Mouse (Mus musculus): ENCODE results near the gene Slco4a1. TPM values are rescaled to one million over a fixed set of nuclear protein-coding genes. Genes with fewer than 3 reads are reported as not detected.

Slco4a1 gene
- 1.5 and 2.0 TPM in 2 replicates for polyA plus RNA-seq (2014; fragmentation: Nextera tagmentation; extraction: Ambion mirVana)

- Histone ChIP-seq H3K27ac (ENCODE audit: low read depth, low read length) (no peak within 1 kb of the TSS), H3K9me3 (ENCODE audit: control insufficient read depth, low read length) (no peaks in the 10 kb centered on the region), H3K9ac (ENCODE audit: low read depth, low read length) (peak within 1 kb of the TSS; percentile 58), H3K4me2 (peak within 1 kb of the TSS; percentile 98), H3K27me3 (replicated peaks; ENCODE audit: control insufficient read depth, insufficient read depth, low read length) (peaks cover 29% of the 10 kb centered on the region), H3K4me1 (replicated peaks; ENCODE audit: control insufficient read depth, insufficient read depth, low read length) (peaks cover 7% of the 10 kb centered on the region; the same call in 1 of the 2 replicates), H3K4me3 (ENCODE audit: low read depth, low read length) (peak within 1 kb of the TSS; percentile 62), H3K36me3 (ENCODE audit: control insufficient read depth, insufficient read depth, low read length) (no peaks in the 10 kb centered on the region)
- WGBS = 2% methylated on average over 64 of the region's 65 CpGs
- ATAC-seq (replicated peaks; ENCODE audit: low FRiP score) (peak; percentile 98), DNase-seq (ENCODE audit: low spot score) (peak; percentile 95)
Measured at GRCm38 (mm10) chr2:180455723-180456698, at the start of gene Slco4a1. TSS of gene Slco4a1 (plus strand) at chr2:180456245.

- Histone ChIP-seq H3K9me3 (ENCODE audit: control insufficient read depth, low read length) (no peaks in the 10 kb centered on the region), H3K4me3 (ENCODE audit: low read depth, low read length) (no peak overlapping the region), H3K9ac (ENCODE audit: low read depth, low read length) (no peak overlapping the region), H3K27ac (ENCODE audit: low read depth, low read length) (no peak overlapping the region), H3K36me3 (ENCODE audit: control insufficient read depth, insufficient read depth, low read length) (no peaks in the 10 kb centered on the region), H3K27me3 (replicated peaks; ENCODE audit: control insufficient read depth, insufficient read depth, low read length) (no peaks in the 10 kb centered on the region), H3K4me2 (no peak overlapping the region), H3K4me1 (replicated peaks; ENCODE audit: control insufficient read depth, insufficient read depth, low read length) (no peaks in the 10 kb centered on the region)
- 15% methylated on average over 2 of the region's 2 CpGs for WGBS
- no peak for DNase-seq (ENCODE audit: low spot score)
- no peak for ATAC-seq (replicated peaks; ENCODE audit: low FRiP score)
Measured at GRCm38 (mm10) chr2:180408410-180408809, 47.6 kb upstream of the Slco4a1 start.

GRCm38 (mm10) chr2:180410432-180410831 lies 45.6 kb upstream of the Slco4a1 start:
- no peaks in the 10 kb centered on the region for H3K36me3 ChIP-seq (ENCODE audit: control insufficient read depth, insufficient read depth, low read length)
- no peak overlapping the region for H3K4me3 ChIP-seq (ENCODE audit: low read depth, low read length)
- WGBS = 69% methylated on average over 8 of the region's 8 CpGs
- H3K4me2 ChIP-seq = no peak overlapping the region
- no peaks in the 10 kb centered on the region for H3K4me1 ChIP-seq (replicated peaks; ENCODE audit: control insufficient read depth, insufficient read depth, low read length)
- H3K27me3 ChIP-seq (replicated peaks; ENCODE audit: control insufficient read depth, insufficient read depth, low read length) = no peaks in the 10 kb centered on the region
- no peak overlapping the region for H3K9ac ChIP-seq (ENCODE audit: low read depth, low read length)
- H3K9me3 ChIP-seq (ENCODE audit: control insufficient read depth, low read length) = no peaks in the 10 kb centered on the region
- no peak overlapping the region for H3K27ac ChIP-seq (ENCODE audit: low read depth, low read length)
- DNase-seq (ENCODE audit: low spot score) (no peak), ATAC-seq (replicated peaks; ENCODE audit: low FRiP score) (no peak)

DNA sequence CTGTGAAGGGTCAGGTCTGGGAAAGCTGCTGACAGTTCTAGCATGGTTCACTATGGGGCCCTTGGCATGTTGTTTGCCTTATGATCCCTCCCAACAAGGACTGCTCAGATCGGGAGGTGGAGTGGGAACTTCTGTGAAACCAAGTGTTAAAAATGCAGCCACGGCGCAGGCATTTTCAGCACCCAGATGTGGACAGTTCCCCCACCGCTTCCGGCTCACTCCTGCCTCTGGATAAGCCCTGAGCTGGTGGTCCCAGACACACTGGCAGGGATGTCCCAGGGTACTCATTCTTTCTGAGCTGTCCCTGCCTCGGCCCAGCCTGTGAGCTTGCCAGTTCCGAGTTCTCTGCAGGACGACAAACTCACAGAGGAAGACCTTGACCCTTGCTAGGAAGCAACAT lies 45.0 kb upstream of the Slco4a1 start:
- no peaks in the 10 kb centered on the region for H3K27me3 ChIP-seq (replicated peaks; ENCODE audit: control insufficient read depth, insufficient read depth, low read length)
- no peak for DNase-seq (ENCODE audit: low spot score)
- H3K9me3 ChIP-seq (ENCODE audit: control insufficient read depth, low read length) = no peaks in the 10 kb centered on the region
- no peak overlapping the region for H3K4me3 ChIP-seq (ENCODE audit: low read depth, low read length)
- no peak for ATAC-seq (replicated peaks; ENCODE audit: low FRiP score)
- no peak overlapping the region for H3K9ac ChIP-seq (ENCODE audit: low read depth, low read length)
- H3K4me2 ChIP-seq = no peak overlapping the region
- WGBS = 15% methylated on average over 8 of the region's 8 CpGs
- H3K4me1 ChIP-seq (replicated peaks; ENCODE audit: control insufficient read depth, insufficient read depth, low read length) = no peaks in the 10 kb centered on the region
- no peak overlapping the region for H3K27ac ChIP-seq (ENCODE audit: low read depth, low read length)
- H3K36me3 ChIP-seq (ENCODE audit: control insufficient read depth, insufficient read depth, low read length) = no peaks in the 10 kb centered on the region

DNA sequence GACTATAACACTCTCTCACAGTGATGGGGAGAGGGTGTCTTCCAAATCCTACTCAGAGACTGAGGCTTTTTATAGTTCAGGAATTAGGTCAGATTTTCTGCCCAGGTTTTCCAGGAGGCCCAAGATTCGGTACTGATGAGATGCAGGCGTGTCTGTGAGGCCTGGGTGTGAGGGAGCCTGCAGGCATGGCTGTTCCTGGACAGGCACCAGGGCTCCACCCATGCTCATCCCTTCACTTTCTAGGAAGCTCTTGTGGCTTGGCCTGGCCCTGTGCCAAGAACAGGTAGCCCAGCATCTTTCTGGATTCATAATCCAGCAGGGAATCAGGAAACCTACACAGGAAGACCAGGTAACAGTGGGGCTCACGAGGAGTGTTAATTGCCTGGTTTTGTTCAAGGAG lies 40.4 kb upstream of the Slco4a1 start:
- Histone ChIP-seq H3K27ac (ENCODE audit: low read depth, low read length) (no peak overlapping the region), H3K4me2 (no peak overlapping the region), H3K4me1 (replicated peaks; ENCODE audit: control insufficient read depth, insufficient read depth, low read length) (no peaks in the 10 kb centered on the region), H3K36me3 (ENCODE audit: control insufficient read depth, insufficient read depth, low read length) (no peaks in the 10 kb centered on the region), H3K27me3 (replicated peaks; ENCODE audit: control insufficient read depth, insufficient read depth, low read length) (no peaks in the 10 kb centered on the region), H3K4me3 (ENCODE audit: low read depth, low read length) (no peak overlapping the region), H3K9me3 (ENCODE audit: control insufficient read depth, low read length) (no peaks in the 10 kb centered on the region), H3K9ac (ENCODE audit: low read depth, low read length) (no peak overlapping the region)
- 60% methylated on average over 3 of the region's 3 CpGs for WGBS
- DNase-seq (ENCODE audit: low spot score) = no peak
- no peak for ATAC-seq (replicated peaks; ENCODE audit: low FRiP score)

GRCm38 (mm10) chr2:180417731-180418130 lies 38.3 kb upstream of the Slco4a1 start:
- Histone ChIP-seq H3K36me3 (ENCODE audit: control insufficient read depth, insufficient read depth, low read length) (no peaks in the 10 kb centered on the region), H3K9me3 (ENCODE audit: control insufficient read depth, low read length) (no peaks in the 10 kb centered on the region), H3K27ac (ENCODE audit: low read depth, low read length) (no peak overlapping the region), H3K4me2 (no peak overlapping the region), H3K4me3 (ENCODE audit: low read depth, low read length) (no peak overlapping the region), H3K4me1 (replicated peaks; ENCODE audit: control insufficient read depth, insufficient read depth, low read length) (no peaks in the 10 kb centered on the region), H3K9ac (ENCODE audit: low read depth, low read length) (no peak overlapping the region), H3K27me3 (replicated peaks; ENCODE audit: control insufficient read depth, insufficient read depth, low read length) (no peaks in the 10 kb centered on the region)
- DNase-seq (ENCODE audit: low spot score) (peak; percentile 53), ATAC-seq (replicated peaks; ENCODE audit: low FRiP score) (no peak)
- 20% methylated on average over 9 of the region's 9 CpGs for WGBS

GRCm38 (mm10) chr2:180420641-180421040 lies 35.4 kb upstream of the Slco4a1 start:
- Histone ChIP-seq H3K27ac (ENCODE audit: low read depth, low read length) (no peak overlapping the region), H3K4me2 (no peak overlapping the region), H3K27me3 (replicated peaks; ENCODE audit: control insufficient read depth, insufficient read depth, low read length) (no peaks in the 10 kb centered on the region), H3K9me3 (ENCODE audit: control insufficient read depth, low read length) (no peaks in the 10 kb centered on the region), H3K36me3 (ENCODE audit: control insufficient read depth, insufficient read depth, low read length) (no peaks in the 10 kb centered on the region), H3K9ac (ENCODE audit: low read depth, low read length) (no peak overlapping the region), H3K4me1 (replicated peaks; ENCODE audit: control insufficient read depth, insufficient read depth, low read length) (no peaks in the 10 kb centered on the region), H3K4me3 (ENCODE audit: low read depth, low read length) (no peak overlapping the region)
- DNase-seq (ENCODE audit: low spot score) (no peak), ATAC-seq (replicated peaks; ENCODE audit: low FRiP score) (no peak)
- WGBS = 68% methylated on average over 3 of the region's 3 CpGs

DNA sequence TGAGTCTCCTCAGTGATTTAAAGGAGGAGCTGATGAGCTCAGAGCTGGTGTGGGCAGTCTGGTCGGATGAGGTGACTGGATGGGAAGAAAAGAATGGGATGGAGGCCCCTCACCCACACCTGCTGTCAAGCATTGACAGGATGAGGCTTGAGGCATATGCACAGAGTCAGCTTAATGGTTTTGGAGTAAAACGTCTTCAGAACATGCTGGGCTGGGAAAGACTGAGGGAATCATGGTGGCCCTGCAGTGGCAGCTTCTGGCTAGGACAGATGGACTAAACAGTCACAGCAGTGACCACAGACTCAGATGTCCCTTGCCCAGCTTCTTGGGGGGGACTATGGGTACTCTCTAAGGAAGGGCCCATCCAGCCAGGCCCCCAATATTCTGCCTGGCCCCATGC lies 30.9 kb upstream of the Slco4a1 start:
- Histone ChIP-seq H3K9ac (ENCODE audit: low read depth, low read length) (no peak overlapping the region), H3K27ac (ENCODE audit: low read depth, low read length) (no peak overlapping the region), H3K9me3 (ENCODE audit: control insufficient read depth, low read length) (no peaks in the 10 kb centered on the region), H3K27me3 (replicated peaks; ENCODE audit: control insufficient read depth, insufficient read depth, low read length) (no peaks in the 10 kb centered on the region), H3K4me2 (no peak overlapping the region), H3K4me1 (replicated peaks; ENCODE audit: control insufficient read depth, insufficient read depth, low read length) (no peaks in the 10 kb centered on the region), H3K4me3 (ENCODE audit: low read depth, low read length) (no peak overlapping the region), H3K36me3 (ENCODE audit: control insufficient read depth, insufficient read depth, low read length) (no peaks in the 10 kb centered on the region)
- WGBS = 56% methylated on average over 2 of the region's 2 CpGs
- DNase-seq (ENCODE audit: low spot score) (no peak), ATAC-seq (replicated peaks; ENCODE audit: low FRiP score) (no peak)

GRCm38 (mm10) chr2:180427073-180427472 lies 29.0 kb upstream of the Slco4a1 start:
- WGBS = 71% methylated on average over 8 of the region's 8 CpGs
- ATAC-seq (replicated peaks; ENCODE audit: low FRiP score) (no peak), DNase-seq (ENCODE audit: low spot score) (no peak)
- Histone ChIP-seq H3K27me3 (replicated peaks; ENCODE audit: control insufficient read depth, insufficient read depth, low read length) (no peaks in the 10 kb centered on the region), H3K4me2 (no peak overlapping the region), H3K4me3 (ENCODE audit: low read depth, low read length) (no peak overlapping the region), H3K9ac (ENCODE audit: low read depth, low read length) (no peak overlapping the region), H3K36me3 (ENCODE audit: control insufficient read depth, insufficient read depth, low read length) (no peaks in the 10 kb centered on the region), H3K9me3 (ENCODE audit: control insufficient read depth, low read length) (no peaks in the 10 kb centered on the region), H3K27ac (ENCODE audit: low read depth, low read length) (no peak overlapping the region), H3K4me1 (replicated peaks; ENCODE audit: control insufficient read depth, insufficient read depth, low read length) (no peaks in the 10 kb centered on the region)
